Mouse (Mus musculus) lung, adult 2 months (tissue): ENCODE data around the gene Sez6l2.

Experiments
- CTCF ChIP-seq: fragments of 200-500 bp; IDR thresholded peaks from 2 replicates; pipeline ENCODE4 v1.5.1; 2011; ENCODE audit warnings: mild to moderate bottlenecking, low read length, control low read depth; ENCODE audit not compliant: insufficient read depth
- POLR2A ChIP-seq: fragments of 200-500 bp; IDR thresholded peaks from 2 replicates; pipeline ENCODE4 v1.6.1; 2011; ENCODE audit warnings: low read depth, mild to moderate bottlenecking, control low read depth, low read length, borderline replicate concordance; ENCODE audit errors: extremely low read depth

DNA sequence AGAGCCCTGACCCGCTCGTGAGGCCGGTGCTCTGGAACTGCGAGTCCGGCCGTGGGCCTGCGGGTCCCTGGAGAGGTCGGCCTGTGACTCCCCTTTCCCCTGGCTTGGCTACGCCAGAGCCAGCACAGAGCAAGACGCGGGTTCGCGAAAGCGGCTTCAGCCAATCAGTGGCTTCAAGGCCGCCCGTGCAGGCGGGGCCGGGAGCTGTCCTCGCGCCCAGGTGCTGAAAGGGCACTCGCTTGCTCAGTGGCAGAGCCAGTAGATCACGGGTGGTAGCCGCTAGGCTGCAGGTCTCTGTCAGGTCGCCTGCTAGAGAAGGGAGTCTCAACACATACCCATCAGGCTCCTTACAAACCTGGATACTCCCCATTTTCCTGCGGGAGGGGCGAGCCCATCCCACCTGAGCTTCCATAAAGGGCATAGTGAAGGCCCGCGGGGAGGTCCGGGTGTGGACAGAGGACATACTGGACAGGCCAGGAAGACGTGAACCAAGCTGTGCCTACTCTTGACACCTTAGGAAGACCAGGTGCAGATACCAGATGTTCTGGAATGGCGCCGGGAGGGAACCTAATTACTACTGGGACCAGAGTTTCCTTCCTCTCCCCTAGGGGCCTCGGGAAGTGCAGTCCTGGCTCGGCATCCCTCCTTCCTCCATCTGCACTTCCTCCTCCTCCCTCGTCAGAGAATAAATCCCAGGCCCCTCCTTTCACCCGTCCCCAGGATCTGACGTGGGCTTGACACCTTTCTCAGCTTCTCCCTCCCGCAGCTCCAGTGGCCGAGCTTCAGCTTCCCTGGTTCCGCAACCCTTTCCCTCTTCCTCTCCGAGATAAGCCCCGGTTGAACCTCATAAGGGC is at the start of gene Sez6l2:
- no peak for TF ChIP-seq CTCF
- TF ChIP-seq POLR2A: no peak
